Mouse (Mus musculus) MEL (cell line): ENCODE measurements around the gene Gm20388. TPM values are rescaled to one million over a fixed set of nuclear protein-coding genes. Genes with fewer than 3 reads are reported as not detected.
A peak's percentile ranks its signal among the peaks of the same experiment; 100 is the strongest.

Experiments used
- DNase-seq: peaks from one replicate; pipeline ENCODE4 v3.0.0; 2011; ENCODE audit warnings: low read depth, low spot score
- H3K27ac ChIP-seq: 2 replicates; pipeline ENCODE4 v1.5.1; 2012; ENCODE audit warnings: low read depth, mild to moderate bottlenecking, control low read depth, low read length, moderate library complexity; ENCODE audit not compliant: control insufficient read depth
- H3K27me3 ChIP-seq, 2 experiments: fragments of 150-350 bp in 1 of 2; sonication (generic) in 1 of 2; 2 replicates each; pipeline ENCODE4 v1.6.1; 2012; ENCODE audit warnings: low read length in 2 of 2, mild to moderate bottlenecking in 2 of 2, improper control_type of control experiment in 1 of 2, moderate library complexity in 1 of 2; ENCODE audit not compliant: insufficient read depth in 2 of 2, control insufficient read depth in 1 of 2
- H3K36me3 ChIP-seq, 2 experiments: 2 replicates each; pipeline ENCODE4 v1.6.1; 2012 to 2014; ENCODE audit warnings: low read length in 2 of 2, improper control_type of control experiment in 1 of 2, inconsistent platforms in 1 of 2, mild to moderate bottlenecking in 1 of 2; ENCODE audit not compliant: insufficient read depth in 2 of 2, control insufficient read depth in 1 of 2
- H3K4me1 ChIP-seq, 2 experiments: fragments of 150-350 bp in 1 of 2; sonication (generic) in 1 of 2; 2 replicates each; pipeline ENCODE4 v1.6.1; 2012; ENCODE audit warnings: low read length in 2 of 2, improper control_type of control experiment in 1 of 2, mild to moderate bottlenecking in 1 of 2; ENCODE audit not compliant: insufficient read depth in 2 of 2, control insufficient read depth in 1 of 2
- H3K4me3 ChIP-seq, 2 experiments: fragments of 150-350 bp in 1 of 2; sonication (generic) in 1 of 2; 2 replicates each; pipeline ENCODE4 v1.5.1; 2012; ENCODE audit warnings: low read depth in 2 of 2, low read length in 2 of 2, mild to moderate bottlenecking in 2 of 2, moderate library complexity in 2 of 2, control low read depth in 1 of 2, improper control_type of control experiment in 1 of 2; ENCODE audit not compliant: control insufficient read depth in 1 of 2, insufficient read depth in 1 of 2
- H3K79me2 ChIP-seq: 2 replicates; pipeline ENCODE4 v1.6.1; 2012; ENCODE audit warnings: mild to moderate bottlenecking, low read length, moderate library complexity; ENCODE audit not compliant: control insufficient read depth, poor library complexity, insufficient read depth
- H3K9ac ChIP-seq: 2 replicates; pipeline ENCODE4 v1.6.1; 2012; ENCODE audit warnings: low read depth, mild to moderate bottlenecking, control low read depth, low read length, moderate library complexity; ENCODE audit not compliant: control insufficient read depth, poor library complexity, severe bottlenecking
- H3K9me3 ChIP-seq: fragments of 150-350 bp; sonication (generic); replicated peaks from 2 replicates; pipeline ENCODE4 v1.6.1; 2012; ENCODE audit warnings: mild to moderate bottlenecking, low read length, improper control_type of control experiment, moderate library complexity; ENCODE audit not compliant: insufficient read depth
- CHD1 ChIP-seq: IDR thresholded peaks from 2 replicates; pipeline ENCODE4 v1.6.1; 2012; ENCODE audit warnings: low read depth, mild to moderate bottlenecking, inconsistent platforms, low read length, improper control_type of control experiment
- CTCF ChIP-seq, 3 experiments: IDR thresholded peaks in 2 of 3; conservative IDR thresholded peaks in 1 of 3; 2 replicates each; pipeline ENCODE4 v1.5.1; 2011 to 2012; ENCODE audit warnings: low read length in 3 of 3, low read depth in 2 of 3, mild to moderate bottlenecking in 2 of 3, improper control_type of control experiment in 1 of 3, inconsistent platforms in 1 of 3, mixed read lengths in 1 of 3, moderate library complexity in 1 of 3; ENCODE audit not compliant: control insufficient read depth in 1 of 3, insufficient read depth in 1 of 3, poor library complexity in 1 of 3, severe bottlenecking in 1 of 3
- ETS1 ChIP-seq: IDR thresholded peaks from 2 replicates; pipeline ENCODE4 v1.6.1; 2012; ENCODE audit warnings: low read depth, mild to moderate bottlenecking, inconsistent platforms, low read length, improper control_type of control experiment, moderate library complexity
- KAT2A ChIP-seq: conservative IDR thresholded peaks from 2 replicates; pipeline ENCODE4 v1.6.1; 2012; ENCODE audit warnings: low read depth, low read length, improper control_type of control experiment, inconsistent platforms
- MAFK ChIP-seq: IDR thresholded peaks from 2 replicates; pipeline ENCODE4 v1.6.1; 2011; ENCODE audit warnings: low read depth, mild to moderate bottlenecking, low read length, improper control_type of control experiment, borderline replicate concordance
- MAZ ChIP-seq: IDR thresholded peaks from 2 replicates; pipeline ENCODE4 v1.6.1; 2012; ENCODE audit warnings: low read depth, mild to moderate bottlenecking, inconsistent platforms, low read length, improper control_type of control experiment
- MXI1 ChIP-seq: IDR thresholded peaks from 2 replicates; pipeline ENCODE4 v1.6.1; 2011; ENCODE audit warnings: mild to moderate bottlenecking, low read depth, low read length, improper control_type of control experiment
- NELFE ChIP-seq: IDR thresholded peaks from 2 replicates; pipeline ENCODE4 v1.6.1; 2011; ENCODE audit warnings: low read depth, low read length, improper control_type of control experiment
- NRF1 ChIP-seq: IDR thresholded peaks from 2 replicates; pipeline ENCODE4 v1.6.1; 2014; ENCODE audit warnings: low read depth, mild to moderate bottlenecking, inconsistent platforms, low read length, improper control_type of control experiment, moderate library complexity; ENCODE audit not compliant: poor library complexity, insufficient read depth, severe bottlenecking
- POLR2A ChIP-seq, 2 experiments: IDR thresholded peaks; 2 replicates each; pipeline ENCODE4 v1.6.1; 2011 to 2012; ENCODE audit warnings: low read length in 2 of 2, mild to moderate bottlenecking in 2 of 2, control low read depth in 1 of 2, improper control_type of control experiment in 1 of 2, low read depth in 1 of 2, moderate library complexity in 1 of 2; ENCODE audit not compliant: control insufficient read depth in 1 of 2, insufficient read depth in 1 of 2, poor library complexity in 1 of 2
- POLR2AphosphoS2 ChIP-seq: IDR thresholded peaks from 2 replicates; pipeline ENCODE4 v1.6.1; 2011; ENCODE audit warnings: low read length, improper control_type of control experiment
- RAD21 ChIP-seq: IDR thresholded peaks from 2 replicates; pipeline ENCODE4 v1.6.1; 2011; ENCODE audit warnings: mild to moderate bottlenecking, low read depth, low read length, improper control_type of control experiment
- SIN3A ChIP-seq: IDR thresholded peaks from 2 replicates; pipeline ENCODE4 v1.6.1; 2012; ENCODE audit warnings: low read length, improper control_type of control experiment, inconsistent platforms
- SMC3 ChIP-seq: IDR thresholded peaks from 2 replicates; pipeline ENCODE4 v1.6.1; 2011; ENCODE audit warnings: low read depth, low read length, improper control_type of control experiment
- TBP ChIP-seq: IDR thresholded peaks from 2 replicates; pipeline ENCODE4 v1.8.0; 2011; ENCODE audit warnings: low read depth, low read length, improper control_type of control experiment
- UBTF ChIP-seq: IDR thresholded peaks from 2 replicates; pipeline ENCODE4 v1.6.1; 2012; ENCODE audit warnings: low read depth, mild to moderate bottlenecking, inconsistent platforms, low read length, improper control_type of control experiment, moderate library complexity, borderline replicate concordance; ENCODE audit not compliant: insufficient read depth
- USF1 ChIP-seq: IDR thresholded peaks from 2 replicates; pipeline ENCODE4 v1.6.1; 2014; ENCODE audit warnings: low read depth, mild to moderate bottlenecking, inconsistent platforms, low read length, improper control_type of control experiment, moderate library complexity
- USF2 ChIP-seq, 2 experiments: IDR thresholded peaks; 2 replicates each; pipeline ENCODE4 v1.6.1; 2011 to 2012; ENCODE audit warnings: improper control_type of control experiment in 2 of 2, low read length in 2 of 2, borderline replicate concordance in 1 of 2, inconsistent platforms in 1 of 2, low read depth in 1 of 2, mild to moderate bottlenecking in 1 of 2; ENCODE audit not compliant: insufficient read depth in 1 of 2
- ZC3H11A ChIP-seq: IDR thresholded peaks from 2 replicates; pipeline ENCODE4 v1.6.1; 2012; ENCODE audit warnings: low read depth, mild to moderate bottlenecking, inconsistent platforms, low read length, improper control_type of control experiment
- ZKSCAN1 ChIP-seq: IDR thresholded peaks from 2 replicates; pipeline ENCODE4 v1.6.1; 2012; ENCODE audit warnings: low read depth, mild to moderate bottlenecking, inconsistent platforms, low read length, improper control_type of control experiment, moderate library complexity
- ZNF384 ChIP-seq: IDR thresholded peaks from 2 replicates; pipeline ENCODE4 v1.6.1; 2012; ENCODE audit warnings: low read depth, mild to moderate bottlenecking, inconsistent platforms, low read length, improper control_type of control experiment
- polyA plus RNA-seq, 2 experiments: library from polyadenylated mRNA; stranded (reverse) in 1 of 2; unstranded in 1 of 2; fragments of >175 nt in 1 of 2; fragments of >200 nt in 1 of 2; gene quantifications; 2 replicates each; pipeline versions ENCODE4 v1.2.1 to v1.2.4; 2012; ENCODE audit warnings: low replicate concordance in 2 of 2, low read depth in 1 of 2; ENCODE audit not compliant: insufficient read length in 2 of 2, insufficient read depth in 1 of 2, missing spikeins in 1 of 2
- total RNA-seq: library from RNA; depleted of rRNA; stranded (reverse); fragments of 300-350 nt; gene quantifications from 2 replicates; pipeline ENCODE4 v1.2.3, GENCODE M21; 2012

Gene Gm20388
- total and polyA plus RNA-seq, 3 experiments: 11.1 to 17.8 TPM; not detected in 1

GRCm38 (mm10) chr8:124345098-124345497 is 4434.5 kb downstream of the Gm20388 start:
- no peak overlapping the region for H3K9ac ChIP-seq
- H3K4me3 ChIP-seq: no peak overlapping the region
- H3K9me3 ChIP-seq: no peaks in the 10 kb centered on the region
- no peak for DNase-seq
- no peaks in the 10 kb centered on the region for H3K27me3 ChIP-seq
- H3K4me1 ChIP-seq: no peaks in the 10 kb centered on the region
- H3K36me3 ChIP-seq: no peaks in the 10 kb centered on the region
- H3K79me2 ChIP-seq: no peaks in the 10 kb centered on the region
- H3K27ac ChIP-seq: no peak overlapping the region
- TF ChIP-seq ZKSCAN1 (no peak), TBP (no peak), ZC3H11A (no peak), NRF1 (no peak), POLR2A (IDR thresholded peaks at IDR 0.05; ENCODE audit: control insufficient read depth in 1 of 2, insufficient read depth in 1 of 2, low read depth in 1 of 2, low read length in 2 of 2, poor library complexity in 1 of 2) (no peak), USF1 (no peak), USF2 (IDR thresholded peaks at IDR 0.05; ENCODE audit: borderline replicate concordance in 1 of 2, insufficient read depth in 1 of 2, low read depth in 1 of 2, low read length in 2 of 2) (no peak)

GRCm38 (mm10) chr8:124346852-124347523 is 4436.3 kb downstream of the Gm20388 start:
- peak; percentile 51 for DNase-seq
- no peaks in the 10 kb centered on the region for H3K27me3 ChIP-seq
- peak; percentile 57 for TF ChIP-seq RAD21
- TF ChIP-seq ZC3H11A: peak; percentile 43; the same call in 1 of the 2 replicates
- TF ChIP-seq SIN3A: no peak
- TF ChIP-seq CTCF (IDR thresholded peaks at IDR 0.05 in 2 of 3, conservative IDR thresholded peaks at IDR 0.05 in 1 of 3; ENCODE audit: control insufficient read depth in 1 of 3, insufficient read depth in 1 of 3, low read depth in 2 of 3, low read length in 3 of 3, poor library complexity in 1 of 3, severe bottlenecking in 1 of 3): peak; percentile 76 to 94 (median 91)
- peak; percentile 84 for TF ChIP-seq SMC3
- no peaks in the 10 kb centered on the region for H3K79me2 ChIP-seq
- no peaks in the 10 kb centered on the region for H3K36me3 ChIP-seq
- H3K4me1 ChIP-seq: no peaks in the 10 kb centered on the region
- no peak overlapping the region for H3K27ac ChIP-seq
- no peak overlapping the region for H3K9ac ChIP-seq
- H3K4me3 ChIP-seq: no peak overlapping the region
- no peaks in the 10 kb centered on the region for H3K9me3 ChIP-seq

GRCm38 (mm10) chr8:124348087-124348486 is 4437.4 kb downstream of the Gm20388 start:
- Histone ChIP-seq H3K4me1 (no peaks in the 10 kb centered on the region), H3K4me3 (no peak overlapping the region), H3K27me3 (no peaks in the 10 kb centered on the region), H3K9ac (no peak overlapping the region), H3K9me3 (no peaks in the 10 kb centered on the region), H3K27ac (no peak overlapping the region), H3K79me2 (no peaks in the 10 kb centered on the region), H3K36me3 (no peaks in the 10 kb centered on the region)
- TF ChIP-seq MAZ (no peak), MXI1 (no peak), NELFE (no peak), USF1 (no peak), ETS1 (no peak), MAFK (no peak), ZKSCAN1 (no peak), KAT2A (no peak), POLR2AphosphoS2 (no peak), UBTF (no peak), POLR2A (IDR thresholded peaks at IDR 0.05; ENCODE audit: control insufficient read depth in 1 of 2, insufficient read depth in 1 of 2, low read depth in 1 of 2, low read length in 2 of 2, poor library complexity in 1 of 2) (no peak), CHD1 (no peak), ZNF384 (no peak), SMC3 (no peak)
- no peak for DNase-seq
